Mouse (Mus musculus) heart, adult 2 months (tissue): ENCODE results near the gene Fam219b. TPM values are rescaled to one million over a fixed set of nuclear protein-coding genes. Genes with fewer than 3 reads are reported as not detected.
A peak's percentile ranks its signal among the peaks of the same experiment; 100 is the strongest.

Source experiments
- DNase-seq, 2 experiments: peaks; one replicate each; pipeline ENCODE4 v3.0.0; 2021
- H3K27ac ChIP-seq: fragments of 200-600 bp; 2 replicates; pipeline ENCODE4 v1.8.1; 2022
- H3K27me3 ChIP-seq: fragments of 200-500 bp; 2 replicates; pipeline ENCODE4 v1.6.1; 2012; ENCODE audit warnings: mild to moderate bottlenecking, low read length, inconsistent platforms, mixed read lengths; ENCODE audit not compliant: control insufficient read depth, insufficient read depth
- H3K36me3 ChIP-seq: fragments of 200-500 bp; 2 replicates; pipeline ENCODE4 v1.6.1; 2012; ENCODE audit warnings: low read length, inconsistent platforms; ENCODE audit not compliant: control insufficient read depth, insufficient read depth
- H3K4me1 ChIP-seq: fragments of 200-500 bp; 2 replicates; pipeline ENCODE4 v1.6.1; 2011; ENCODE audit warnings: low read length; ENCODE audit not compliant: control insufficient read depth, insufficient read depth
- H3K4me3 ChIP-seq: fragments of 200-600 bp; 2 replicates; pipeline ENCODE4 v1.8.1; 2022
- H3K79me2 ChIP-seq: fragments of 200-500 bp; replicated peaks from 2 replicates; pipeline ENCODE4 v1.6.1; 2012; ENCODE audit warnings: mild to moderate bottlenecking, inconsistent platforms, low read length, moderate library complexity, mixed read lengths; ENCODE audit not compliant: control insufficient read depth, insufficient read depth
- H3K9ac ChIP-seq: fragments of 200-500 bp; 2 replicates; pipeline ENCODE4 v1.6.1; 2012; ENCODE audit warnings: low read depth, mild to moderate bottlenecking, control low read depth, inconsistent platforms, low read length, mixed read lengths
- CTCF ChIP-seq: fragments of 200-600 bp; IDR thresholded peaks from 2 replicates; pipeline ENCODE4 v1.8.1; 2022; ENCODE audit warnings: antibody characterized with exemption, mild to moderate bottlenecking, moderate library complexity
- EP300 ChIP-seq: fragments of 200-500 bp; IDR thresholded peaks from 2 replicates; pipeline ENCODE4 v1.6.1; 2011; ENCODE audit warnings: low read depth, low read length, control low read depth; ENCODE audit not compliant: insufficient read depth
- POLR2A ChIP-seq: fragments of 200-500 bp; IDR thresholded peaks from 2 replicates; pipeline ENCODE4 v1.6.1; 2011; ENCODE audit warnings: mild to moderate bottlenecking, low read depth, low read length, control low read depth; ENCODE audit not compliant: insufficient read depth
- WGBS: fragments of 180-500 bp; shearing (Covaris S2); methylation state at CpG from one replicate; pipeline ENCODE4 v1.1.7; 2018; 5-methylcytosine and 5-hydroxymethylcytosine counted together
- intact Hi-C: fragments of 180-260 bp; cut with DNase I; formaldehyde crosslinking; loops from one replicate; pipeline ENCODE4 v1.15.1; 2025
- polyA plus RNA-seq: library from polyadenylated mRNA; depleted of rRNA; stranded (reverse); fragments of >200 nt; gene quantifications from 2 replicates; pipeline ENCODE4 v1.2.3, GENCODE M21; 2012
- total RNA-seq, 2 experiments: library from RNA; stranded (reverse); gene quantifications; 2 replicates each; pipeline ENCODE4 v1.2.3; 2021

Fam219b gene
- total and polyA plus RNA-seq, 3 experiments = 3.1 to 8.3 (median 8.1) TPM

DNA sequence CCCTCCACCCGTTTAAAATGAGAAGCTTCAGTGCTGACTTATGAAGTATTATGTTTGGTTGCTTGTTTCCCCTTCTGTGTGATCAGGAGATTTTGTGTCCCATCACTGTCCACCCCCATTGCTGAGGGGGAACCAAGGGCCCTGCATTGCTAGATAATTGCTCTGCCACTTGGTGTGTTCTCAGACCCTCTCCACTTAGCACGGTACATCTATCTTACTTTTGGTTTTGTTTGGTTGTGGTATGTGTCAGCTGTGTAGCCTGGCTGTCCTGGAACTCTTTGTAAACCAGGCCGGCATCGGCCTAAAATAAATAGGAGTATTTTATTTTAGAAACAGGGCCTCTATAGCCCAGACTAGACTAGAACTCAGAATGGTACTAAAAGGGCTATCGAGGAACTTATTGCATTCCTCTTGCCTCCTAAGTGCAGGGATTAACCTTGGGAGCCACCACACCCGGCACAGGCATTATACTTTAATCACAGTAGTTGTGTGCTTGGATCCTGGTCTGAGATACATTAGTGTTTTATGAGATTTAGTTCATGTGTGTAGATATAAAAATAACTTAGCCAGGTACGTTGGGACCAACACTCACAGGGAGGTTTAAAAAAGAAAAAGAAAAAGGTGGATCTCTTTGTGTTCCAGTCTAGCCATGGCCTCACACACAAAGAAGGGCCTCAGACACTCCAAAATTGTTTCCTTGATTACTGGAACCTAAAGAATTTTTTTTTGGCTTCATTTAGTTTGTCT, 15.0 kb upstream of the Fam219b start:
- peak overlapping the region; percentile 99 for H3K27ac ChIP-seq
- peaks cover 28% of the 10 kb centered on the region for H3K36me3 ChIP-seq
- intact Hi-C loops = loop anchor here (5.0 to 10.0 kb wide), 3 partner anchors 135 to 587 kb away; partner anchors contain the start of gene Imp3
- no peaks in the 10 kb centered on the region for H3K27me3 ChIP-seq
- peaks cover 3% of the 10 kb centered on the region for H3K79me2 ChIP-seq
- 24% methylated on average over 7 of the region's 7 CpGs for WGBS
- TF ChIP-seq CTCF (no peak), EP300 (no peak), POLR2A (no peak)
- DNase-seq = no peak
- H3K9ac ChIP-seq = peak overlapping the region; percentile 95
- H3K4me3 ChIP-seq = peak overlapping the region; percentile 92
- peaks cover 7% of the 10 kb centered on the region for H3K4me1 ChIP-seq

DNA sequence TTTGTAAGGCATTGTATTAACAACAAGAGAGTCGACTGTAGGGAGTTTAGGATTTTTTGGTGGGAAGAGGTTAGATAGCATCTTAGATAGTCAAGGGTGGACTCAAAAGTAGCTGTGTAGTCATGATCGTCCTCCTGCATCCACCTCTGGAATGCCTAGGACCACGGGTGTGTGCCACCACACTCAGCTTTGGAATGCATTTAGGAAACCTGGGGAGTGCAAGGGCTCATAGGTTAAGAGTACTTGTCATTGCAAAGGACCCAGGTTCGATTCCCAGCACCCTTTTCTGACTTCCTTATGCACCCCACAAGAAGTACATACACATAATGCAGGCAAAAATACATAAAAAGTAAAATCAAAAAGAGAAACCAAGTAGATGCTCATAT, 14.5 kb upstream of the Fam219b start:
- 37% methylated on average over 4 of the region's 4 CpGs for WGBS
- H3K79me2 ChIP-seq = peaks cover 3% of the 10 kb centered on the region
- H3K27me3 ChIP-seq = no peaks in the 10 kb centered on the region
- H3K27ac ChIP-seq = peak overlapping the region; percentile 99
- peaks cover 28% of the 10 kb centered on the region for H3K36me3 ChIP-seq
- intact Hi-C loops = loop anchor here (5.0 to 10.0 kb wide), 3 partner anchors 134 to 588 kb away; partner anchors contain the start of gene Imp3
- H3K9ac ChIP-seq = peak overlapping the region; percentile 57
- H3K4me3 ChIP-seq = peak overlapping the region; percentile 92
- no peak for TF ChIP-seq EP300
- TF ChIP-seq POLR2A = no peak
- TF ChIP-seq CTCF = no peak
- peaks cover 8% of the 10 kb centered on the region for H3K4me1 ChIP-seq
- DNase-seq = no peak

DNA sequence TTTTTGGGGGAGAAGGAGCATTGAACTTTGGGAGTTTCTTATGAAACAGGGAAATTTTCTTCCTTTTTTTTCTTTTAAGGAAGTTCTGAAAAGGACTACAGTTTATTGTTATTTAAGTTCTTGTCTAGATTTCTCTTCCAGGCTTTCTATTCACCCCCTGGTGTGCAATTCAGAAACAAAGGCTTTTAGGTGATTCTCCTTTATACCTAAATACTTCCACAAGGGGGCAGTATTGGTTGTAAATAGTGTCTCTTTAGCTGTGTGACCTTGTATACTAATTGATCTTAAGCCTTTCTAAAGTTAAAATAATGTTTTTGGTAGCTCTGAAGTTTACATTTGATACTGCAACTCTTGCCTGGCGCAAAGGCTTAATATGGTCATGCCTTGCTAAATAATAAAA, 13.6 kb upstream of the Fam219b start:
- H3K4me1 ChIP-seq = peaks cover 9% of the 10 kb centered on the region
- intact Hi-C loops = loop anchor here (2.0 to 10.0 kb wide), 4 partner anchors 15 to 589 kb away; partner anchors contain the start of gene Imp3
- peak overlapping the region; percentile 26; the same call in 1 of the 2 replicates for H3K4me3 ChIP-seq
- no peak for DNase-seq
- no peak overlapping the region for H3K9ac ChIP-seq
- peak overlapping the region; percentile 12; the same call in 1 of the 2 replicates for H3K27ac ChIP-seq
- H3K27me3 ChIP-seq = no peaks in the 10 kb centered on the region
- peaks cover 34% of the 10 kb centered on the region for H3K36me3 ChIP-seq
- H3K79me2 ChIP-seq = peaks cover 6% of the 10 kb centered on the region
- 57% methylated on average over 1 of the region's 1 CpGs for WGBS
- TF ChIP-seq EP300 (no peak), POLR2A (no peak), CTCF (peak; percentile 93)

DNA sequence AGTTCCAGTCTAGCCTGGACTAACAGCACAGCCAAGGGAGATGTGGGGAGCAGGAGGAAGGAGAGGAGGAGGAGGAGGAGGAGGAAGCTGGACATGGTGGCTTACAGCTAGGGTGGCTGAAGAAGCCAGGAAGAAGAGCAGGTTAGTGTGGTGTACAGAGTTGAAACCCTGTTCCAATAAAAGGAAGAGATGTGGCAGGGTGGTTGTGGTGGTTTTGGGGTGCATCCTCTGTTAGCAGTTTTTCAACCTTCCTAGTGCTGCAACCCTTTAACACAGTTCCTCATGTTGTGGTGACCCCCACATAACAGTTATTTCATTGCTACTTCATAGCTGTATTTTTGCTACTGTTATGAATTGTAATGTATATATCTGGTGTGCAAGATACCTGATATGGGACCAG, 12.9 kb upstream of the Fam219b start:
- TF ChIP-seq CTCF = no peak
- TF ChIP-seq EP300 = no peak
- TF ChIP-seq POLR2A = no peak
- H3K9ac ChIP-seq = peak overlapping the region; percentile 1; the same call in 1 of the 2 replicates
- H3K36me3 ChIP-seq = peaks cover 41% of the 10 kb centered on the region
- intact Hi-C loops = loop anchor here (2.0 to 10.0 kb wide), 4 partner anchors 14 to 590 kb away; partner anchors contain the start of gene Imp3
- DNase-seq = no peak
- H3K4me1 ChIP-seq = peaks cover 11% of the 10 kb centered on the region
- peak overlapping the region; percentile 12; the same call in 1 of the 2 replicates for H3K27ac ChIP-seq
- peak overlapping the region; percentile 26; the same call in 1 of the 2 replicates for H3K4me3 ChIP-seq
- H3K27me3 ChIP-seq = no peaks in the 10 kb centered on the region
- peaks cover 9% of the 10 kb centered on the region for H3K79me2 ChIP-seq

DNA sequence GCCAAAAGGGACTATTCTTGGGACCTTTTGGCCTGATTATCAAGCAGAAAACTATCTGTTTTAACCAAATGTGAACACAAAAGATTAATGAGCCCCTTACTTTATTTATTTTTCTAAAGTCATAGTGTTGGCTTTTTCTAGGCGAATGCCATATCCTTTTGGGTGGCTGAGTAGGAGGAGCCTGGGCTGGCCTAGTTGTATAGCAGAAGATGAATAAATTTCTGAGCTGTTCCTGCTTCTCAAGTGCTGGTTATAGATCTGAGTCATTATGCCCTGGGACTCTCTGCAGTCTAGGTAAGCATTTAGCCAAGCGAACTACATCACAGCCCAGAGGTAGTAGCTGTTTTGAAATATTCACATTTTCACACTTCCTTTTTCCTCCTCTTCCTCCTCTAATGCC, 11.8 kb upstream of the Fam219b start:
- Histone ChIP-seq H3K4me3 (no peak overlapping the region), H3K79me2 (peaks cover 9% of the 10 kb centered on the region), H3K27me3 (no peaks in the 10 kb centered on the region), H3K9ac (no peak overlapping the region), H3K36me3 (peaks cover 50% of the 10 kb centered on the region), H3K27ac (no peak overlapping the region), H3K4me1 (peaks cover 10% of the 10 kb centered on the region)
- no peak for DNase-seq
- intact Hi-C loops = loop anchor here (2.0 to 10.0 kb wide), 2 partner anchors 13 to 591 kb away; partner anchors contain the start of gene Imp3
- 35% methylated on average over 2 of the region's 2 CpGs for WGBS
- no peak for TF ChIP-seq EP300
- no peak for TF ChIP-seq CTCF
- TF ChIP-seq POLR2A = no peak

DNA sequence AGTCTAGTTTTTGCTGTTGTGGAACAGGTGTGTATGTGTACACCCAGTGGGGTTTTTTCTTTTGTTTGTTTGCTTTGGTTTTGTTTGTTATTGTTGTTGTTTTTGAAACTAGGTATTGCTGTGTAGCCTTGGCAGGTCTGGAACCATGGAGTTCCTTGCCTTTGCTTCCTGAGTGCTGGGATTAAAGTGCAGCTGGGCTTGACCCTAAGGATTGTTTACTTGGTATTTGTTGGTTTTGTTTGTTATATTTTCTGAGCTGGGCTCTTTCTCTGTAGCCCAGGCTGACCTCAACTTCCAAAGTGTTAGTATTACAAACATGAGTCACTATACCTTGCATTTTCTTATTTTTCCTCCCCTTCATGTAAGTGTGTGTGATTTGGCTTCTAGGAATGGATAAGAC, 10.9 kb upstream of the Fam219b start:
- peaks cover 56% of the 10 kb centered on the region for H3K36me3 ChIP-seq
- H3K27me3 ChIP-seq = no peaks in the 10 kb centered on the region
- no peak for DNase-seq
- H3K27ac ChIP-seq = no peak overlapping the region
- no peak overlapping the region for H3K9ac ChIP-seq
- H3K79me2 ChIP-seq = peaks cover 9% of the 10 kb centered on the region
- no peak for TF ChIP-seq CTCF
- no peak for TF ChIP-seq POLR2A
- TF ChIP-seq EP300 = no peak
- intact Hi-C loops = loop anchor here (10.0 kb wide), 1 partner anchor 592 kb away; the partner anchor contains the start of gene Imp3
- H3K4me1 ChIP-seq = peaks cover 10% of the 10 kb centered on the region
- no peak overlapping the region for H3K4me3 ChIP-seq
